Comparison of ENCODE assay signal across 9 mouse cellular contexts in the genomic region with DNA sequence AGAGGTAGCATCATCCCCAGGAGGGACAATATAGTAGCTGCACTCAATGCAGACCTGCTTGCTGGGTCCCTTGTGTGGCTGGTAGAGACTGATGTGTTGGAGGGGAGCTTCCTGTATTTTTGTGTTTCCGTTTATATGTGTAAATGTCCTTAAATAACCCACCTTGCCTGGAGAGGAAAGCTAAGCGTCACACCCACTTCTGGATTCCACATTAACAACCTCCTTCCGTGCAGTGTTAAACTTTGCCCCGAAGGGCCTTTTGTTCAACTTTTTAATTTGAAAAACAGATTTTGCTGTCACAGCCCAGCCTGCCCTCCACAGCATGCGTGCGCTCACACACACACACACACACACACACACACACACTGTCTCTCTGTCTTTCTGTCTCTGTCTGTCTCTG.
DNase-seq lines count a peak whose midpoint lies in the region; ATAC-seq and TF ChIP-seq lines count a peak whose summit lies in the region.
"Had no signal": no experiment of that assay in that cellular context is flagged by ENCODE, and none has a peak within 500 bp of the region (broad histone marks: within the 10 kb centered on the region; RNA-seq: fewer than 3 reads in every experiment).

No protein-coding gene starts in this region.

- ATAC-seq in forebrain, postnatal 0 days: no peak
- no peak for ATAC-seq in midbrain, embryonic 13.5 days

- 0 out of 2 replicates have a peak overlapping the region, but pooled peaks have one; percentile 21 for H3K27ac ChIP-seq in forebrain, postnatal 0 days (ENCODE audit: low read depth, low read length)
- H3K27ac ChIP-seq in midbrain, embryonic 13.5 days: peak overlapping the region; percentile 74

- WGBS in forebrain, postnatal 0 days: 50% methylated on average over 6 of the region's 6 CpGs
- WGBS in midbrain, embryonic 13.5 days: 43% methylated on average over 6 of the region's 6 CpGs

- TF ChIP-seq CTCF in forebrain, postnatal 0 days (IDR thresholded peaks at IDR 0.05; ENCODE audit: low read depth): no peak

- peaks cover 17% of the 10 kb centered on the region for H3K4me1 ChIP-seq in forebrain, postnatal 0 days (ENCODE audit: insufficient read depth)
- peaks cover 82% of the 10 kb centered on the region for H3K4me1 ChIP-seq in midbrain, embryonic 13.5 days (replicated peaks)

- intact Hi-C loops in left cerebral cortex, postnatal 4 days (cut with DNase I): loop anchor here (10.0 kb wide), 1 partner anchor 321 kb away; no protein-coding TSS in a partner anchor

- H3K9ac ChIP-seq in forebrain, postnatal 0 days: no peak overlapping the region
- H3K9ac ChIP-seq in midbrain, embryonic 13.5 days (replicated peaks): no peak overlapping the region

- DNase-seq in gastrocnemius, postnatal 25 days: peak; percentile 48
- DNase-seq in gastrocnemius, postnatal 4 days (ENCODE audit: low spot score in 2 of 2): no peak
- no peak for DNase-seq in forebrain, postnatal 0 days
- peak; percentile 69 for DNase-seq in kidney, adult 11 months
- DNase-seq in thymus, postnatal 10 days (ENCODE audit: low spot score in 2 of 2): no peak
- DNase-seq in left cerebral cortex, postnatal 4 days: no peak
- no peak for DNase-seq in cerebellum, adult 8-10 months
- DNase-seq: B cell, adult 2 months had no signal

- H3K36me3 ChIP-seq in forebrain, postnatal 0 days (ENCODE audit: insufficient read depth): no peaks in the 10 kb centered on the region
- no peaks in the 10 kb centered on the region for H3K36me3 ChIP-seq in midbrain, embryonic 13.5 days

- no peaks in the 10 kb centered on the region for H3K9me3 ChIP-seq in forebrain, postnatal 0 days (ENCODE audit: low read length)
- no peaks in the 10 kb centered on the region for H3K9me3 ChIP-seq in midbrain, embryonic 13.5 days

- H3K4me3 ChIP-seq in forebrain, postnatal 0 days (ENCODE audit: low read depth, low read length): no peak overlapping the region
- H3K4me3 ChIP-seq in midbrain, embryonic 13.5 days (replicated peaks): no peak overlapping the region

- H3K27me3 ChIP-seq in forebrain, postnatal 0 days (ENCODE audit: insufficient read depth, low read length): no peaks in the 10 kb centered on the region
- peaks cover 5% of the 10 kb centered on the region; the same call in 1 of the 2 replicates for H3K27me3 ChIP-seq in midbrain, embryonic 13.5 days

- no peak overlapping the region for H3K4me2 ChIP-seq in forebrain, postnatal 0 days (ENCODE audit: low read depth)
- peak overlapping the region; percentile 28; the same call in 1 of the 2 replicates for H3K4me2 ChIP-seq in midbrain, embryonic 13.5 days (replicated peaks)

Comparison
In these comparisons a context has a peak if more than half of its experiments do, and no peak if none do; other contexts are left out.
1. DNase-seq: peak in gastrocnemius, postnatal 25 days (single experiment) and kidney, adult 11 months (single experiment); none in gastrocnemius, postnatal 4 days (0 of 2), forebrain, postnatal 0 days (single experiment), thymus, postnatal 10 days (0 of 2), left cerebral cortex, postnatal 4 days (single experiment) and cerebellum, adult 8-10 months (single experiment).